Mouse (Mus musculus): ENCODE results near the gene Exd1.

- TF ChIP-seq CTCF (IDR thresholded peaks at IDR 0.05; ENCODE audit: low read depth) (no peak), EP300 (IDR thresholded peaks at IDR 0.05; ENCODE audit: low read depth) (no peak)
Observed at GRCm38 (mm10) chr2:119566182-119566855, 18.9 kb upstream of the Exd1 start.

All from heart, postnatal 0 days (tissue).